In genomic region chr10:53436023-53436475, GRCm38 (mm10) we compare ENCODE assay signal across 8 mouse cellular contexts. TPM values are rescaled to one million over a fixed set of nuclear protein-coding genes. Genes with fewer than 3 reads are reported as not detected.
DNase-seq lines count a peak whose midpoint lies in the region; ATAC-seq lines count a peak whose summit lies in the region.

No protein-coding gene starts in this region.

- WGBS in heart, embryonic 11.5 days (ENCODE audit: insufficient replicate concordance), result 70% methylated on average over 8 of the region's 8 CpGs
- WGBS in limb, embryonic 12.5 days, result 65% methylated on average over 8 of the region's 8 CpGs

- H3K9me3 ChIP-seq in heart, embryonic 11.5 days (replicated peaks; ENCODE audit: control insufficient read depth, low read length), result no peaks in the 10 kb centered on the region
- H3K9me3 ChIP-seq in limb, embryonic 12.5 days, result no peaks in the 10 kb centered on the region

- no peak for ATAC-seq in heart, embryonic 11.5 days (replicated peaks; ENCODE audit: insufficient number of reproducible peaks, low FRiP score, low TSS enrichment)
- peak; percentile 52 for ATAC-seq in limb, embryonic 12.5 days (ENCODE audit: insufficient number of reproducible peaks, insufficient read depth, low FRiP score, low TSS enrichment, low read depth)
- no peak for ATAC-seq in erythroid progenitor cell, adult 5-6 weeks (replicated peaks; ENCODE audit: low FRiP score, poor library complexity, severe bottlenecking)

- H3K4me3 ChIP-seq in heart, embryonic 11.5 days (ENCODE audit: low read depth, low read length), result no peak overlapping the region
- no peak overlapping the region for H3K4me3 ChIP-seq in limb, embryonic 12.5 days (replicated peaks)

- no peaks in the 10 kb centered on the region for H3K36me3 ChIP-seq in heart, embryonic 11.5 days (ENCODE audit: control insufficient read depth, insufficient read depth, low read length)
- no peaks in the 10 kb centered on the region for H3K36me3 ChIP-seq in limb, embryonic 12.5 days

- no peak for DNase-seq in heart, adult 18-20 months
- DNase-seq in ZHBTc4 (ENCODE audit: low read depth, low spot score), result peak; percentile 10
- DNase-seq in cerebellum, postnatal 25 days, result peak; percentile 49 to 59
- DNase-seq in testis, postnatal 14 days (ENCODE audit: low spot score), result no peak
- no peak for DNase-seq in right cerebral cortex, adult 2 months (ENCODE audit: low spot score in 2 of 2)

- H3K9ac ChIP-seq in heart, embryonic 11.5 days (ENCODE audit: low read depth, low read length), result 0 out of 2 replicates have a peak overlapping the region, but pooled peaks have one; percentile 16
- H3K9ac ChIP-seq in limb, embryonic 12.5 days (replicated peaks), result no peak overlapping the region

- no peak overlapping the region for H3K4me2 ChIP-seq in heart, embryonic 11.5 days
- H3K4me2 ChIP-seq in limb, embryonic 12.5 days, result no peak overlapping the region

- no peak overlapping the region for H3K27ac ChIP-seq in heart, embryonic 11.5 days (ENCODE audit: low read depth, low read length)
- H3K27ac ChIP-seq in limb, embryonic 12.5 days, result no peak overlapping the region

- peaks cover 8% of the 10 kb centered on the region for H3K4me1 ChIP-seq in heart, embryonic 11.5 days (ENCODE audit: control insufficient read depth, insufficient read depth, low read length)
- H3K4me1 ChIP-seq in limb, embryonic 12.5 days (replicated peaks), result peaks cover 27% of the 10 kb centered on the region

- no peaks in the 10 kb centered on the region for H3K27me3 ChIP-seq in heart, embryonic 11.5 days (ENCODE audit: control insufficient read depth, insufficient read depth, low read length)
- no peaks in the 10 kb centered on the region for H3K27me3 ChIP-seq in limb, embryonic 12.5 days

RNA-seq across cellular contexts. Expression of gene Cep85l, which starts 56.3 kb away (rescaled TPM):
- polyA plus RNA-seq in heart, embryonic 11.5 days (2014; fragmentation: Nextera tagmentation; extraction: Ambion mirVana), result 3.5 and 5.8 TPM in 2 replicates
- total RNA-seq in heart, adult 18-20 months (2021), result 10 to 100 TPM; 13.5 TPM
- polyA plus RNA-seq in limb, embryonic 12.5 days (2016; fragmentation: Nextera tagmentation; extraction: Ambion mirVana), result 9.5 and 9.6 TPM in 2 replicates
- total RNA-seq in erythroid progenitor cell, adult 5-6 weeks (2015; ENCODE audit: low replicate concordance), result 3.8 and 7.6 TPM in 2 replicates
- total RNA-seq in erythroid progenitor cell, adult 5-6 weeks (2017; ENCODE audit: low replicate concordance), result 4.9 and 10.9 TPM in 2 replicates

Comparison
In these comparisons a context has a peak if more than half of its experiments do, and no peak if none do; other contexts are left out.
1. DNase-seq: peak in ZHBTc4 (single experiment) and cerebellum, postnatal 25 days (2 of 2); none in heart, adult 18-20 months (0 of 2), testis, postnatal 14 days (single experiment) and right cerebral cortex, adult 2 months (0 of 2).